Mouse (Mus musculus): ENCODE measurements at regions not wholly inside any gene's neighbourhood (a gene's known extent, or its start where the extent isn't known, plus 50 kb on each side); places are given as distances from the start of the nearest gene placed in this dataset.

- TF ChIP-seq CTCF (IDR thresholded peaks at IDR 0.05; ENCODE audit: control insufficient read depth, insufficient read depth, insufficient replicate concordance, low read depth, low read length) (no peak), POLR2A (IDR thresholded peaks at IDR 0.05; ENCODE audit: control insufficient read depth, low read depth, low read length) (no peak)
Measured at GRCm38 (mm10) chr6:31021776-31022175, 62.9 kb upstream of the Klf14 start.
